ENCODE assay signal across 9 mouse cellular contexts in genomic region chr4:147814592-147815167, GRCm38 (mm10). TPM values are rescaled to one million over a fixed set of nuclear protein-coding genes. Genes with fewer than 3 reads are reported as not detected.
A peak's percentile ranks its signal among the peaks of the same experiment; 100 is the strongest.
DNase-seq lines count a peak whose midpoint lies in the region; ATAC-seq lines count a peak whose summit lies in the region.
"Had no signal": no experiment of that assay in that cellular context is flagged by ENCODE, and none has a peak within 500 bp of the region (broad histone marks: within the 10 kb centered on the region; RNA-seq: fewer than 3 reads in every experiment).

No protein-coding gene starts in this region.

- no peaks in the 10 kb centered on the region for H3K27me3 ChIP-seq in splenic B cell, adult 2 months (ENCODE audit: control insufficient read depth, insufficient read depth, low read length, poor library complexity, severe bottlenecking)
- H3K27me3 ChIP-seq: heart, embryonic 15.5 days had no signal

- ATAC-seq in hematopoietic stem cell, adult 5-6 weeks (replicated peaks in 1 of 2; ENCODE audit: insufficient read depth in 1 of 2, low FRiP score in 2 of 2, low TSS enrichment in 1 of 2, low read depth in 1 of 2, poor library complexity in 2 of 2, severe bottlenecking in 2 of 2), result peak; percentile 79 to 80

- peak; percentile 21 for DNase-seq in lung, postnatal 36 days
- no peak for DNase-seq in lung, postnatal 10 days
- DNase-seq in MN1 (ENCODE audit: low spot score), result peak; percentile 61
- peak; percentile 72 for DNase-seq in splenic B cell, adult 2 months (ENCODE audit: low read depth, low spot score)
- no peak for DNase-seq in ovary, postnatal 36 days (ENCODE audit: low spot score)
- no peak for DNase-seq in spleen, postnatal 14 days (ENCODE audit: low spot score in 2 of 2)
- DNase-seq: kidney, postnatal 25 days had no signal

- no peaks in the 10 kb centered on the region for H3K36me3 ChIP-seq in splenic B cell, adult 2 months (ENCODE audit: control insufficient read depth, insufficient read depth, low read length, poor library complexity, severe bottlenecking)
- H3K36me3 ChIP-seq: heart, embryonic 15.5 days had no signal

RNA-seq across cellular contexts. Expression of gene Zfp984, which starts 5.1 kb away (rescaled TPM):
- total RNA-seq in hematopoietic stem cell, adult 5-6 weeks (2017), result 42.7 and 60.9 TPM in 2 replicates

RNA-seq across cellular contexts. Expression of gene Zfp933, which starts 33.5 kb away (rescaled TPM):
- total RNA-seq in hematopoietic stem cell, adult 5-6 weeks (2017), result 12.8 and 16.1 TPM in 2 replicates

RNA-seq across cellular contexts. Expression of gene Miip, which starts 53.9 kb away (rescaled TPM):
- 29.5 and 39.4 TPM in 2 replicates for total RNA-seq in hematopoietic stem cell, adult 5-6 weeks (2017)

RNA-seq across cellular contexts. Expression of gene Fv1, which starts 54.1 kb away (rescaled TPM):
- 18.2 and 19.9 TPM in 2 replicates for total RNA-seq in hematopoietic stem cell, adult 5-6 weeks (2017)

Comparison
In these comparisons a context has a peak if more than half of its experiments do, and no peak if none do; other contexts are left out.
1. DNase-seq: peak in lung, postnatal 36 days (single experiment), MN1 (single experiment) and splenic B cell, adult 2 months (single experiment); none in lung, postnatal 10 days (single experiment), ovary, postnatal 36 days (single experiment) and spleen, postnatal 14 days (0 of 2).